Mouse (Mus musculus) small intestine, adult 2 months (tissue): ENCODE results near the gene Fam168b. TPM values are rescaled to one million over a fixed set of nuclear protein-coding genes. Genes with fewer than 3 reads are reported as not detected.

Experiments
- H3K27ac ChIP-seq: fragments of 200-500 bp; 2 replicates; pipeline ENCODE4 v1.5.1; 2012; ENCODE audit warnings: low read depth, low read length, control low read depth, inconsistent platforms; ENCODE audit not compliant: insufficient read depth
- H3K27me3 ChIP-seq: fragments of 200-500 bp; 2 replicates; pipeline ENCODE4 v1.6.1; 2012; ENCODE audit warnings: mild to moderate bottlenecking, moderate library complexity, low read length, inconsistent platforms; ENCODE audit not compliant: control insufficient read depth, insufficient read depth
- H3K36me3 ChIP-seq: fragments of 200-500 bp; 2 replicates; pipeline ENCODE4 v1.6.1; 2012; ENCODE audit warnings: mild to moderate bottlenecking, low read length, control low read depth, inconsistent platforms; ENCODE audit not compliant: control insufficient read depth, insufficient read depth
- H3K4me1 ChIP-seq: fragments of 200-500 bp; 2 replicates; pipeline ENCODE4 v1.6.1; 2012; ENCODE audit warnings: low read length, inconsistent platforms, mixed read lengths; ENCODE audit not compliant: control insufficient read depth, insufficient read depth, insufficient read length
- H3K4me3 ChIP-seq: fragments of 200-500 bp; 2 replicates; pipeline ENCODE4 v1.5.1; 2012; ENCODE audit warnings: low read depth, mild to moderate bottlenecking, control low read depth, inconsistent platforms, low read length, moderate library complexity
- CTCF ChIP-seq: fragments of 200-500 bp; IDR thresholded peaks from 2 replicates; pipeline ENCODE4 v1.5.1; 2012; ENCODE audit warnings: low read depth, mild to moderate bottlenecking, control low read depth, inconsistent platforms, low read length, moderate library complexity, mixed read lengths; ENCODE audit not compliant: insufficient replicate concordance, insufficient read length; ENCODE audit errors: extremely low read depth
- POLR2A ChIP-seq: fragments of 200-500 bp; IDR thresholded peaks from 2 replicates; pipeline ENCODE4 v1.6.1; 2012; ENCODE audit warnings: low read depth, mild to moderate bottlenecking, control low read depth, inconsistent platforms, low read length, moderate library complexity
- WGBS: fragments of 180-500 bp; shearing (Covaris S2); methylation state at CpG from one replicate; pipeline ENCODE4 v1.1.7; 2018; 5-methylcytosine and 5-hydroxymethylcytosine counted together
- polyA plus RNA-seq: library from polyadenylated mRNA; depleted of rRNA; stranded (reverse); fragments of >200 nt; gene quantifications from 2 replicates; pipeline ENCODE4 v1.2.3, GENCODE M21; 2012

Gene Fam168b
- polyA plus RNA-seq, 1 experiment = 296 TPM

- H3K4me1 ChIP-seq = peaks cover 9% of the 10 kb centered on the region; the same call in 1 of the 2 replicates
- H3K27ac ChIP-seq = no peak overlapping the region
- peaks cover 24% of the 10 kb centered on the region for H3K36me3 ChIP-seq
- H3K27me3 ChIP-seq = no peaks in the 10 kb centered on the region
- WGBS = 77% methylated on average over 8 of the region's 8 CpGs
- TF ChIP-seq CTCF = no peak
- no peak for TF ChIP-seq POLR2A
- H3K4me3 ChIP-seq = no peak overlapping the region
These were observed 18.7 kb downstream of the Fam168b start for GRCm38 (mm10) chr1:34824208-34824607.

GRCm38 (mm10) chr1:34823353-34823752 lies 19.5 kb downstream of the Fam168b start:
- H3K36me3 ChIP-seq = peaks cover 24% of the 10 kb centered on the region
- H3K4me3 ChIP-seq = no peak overlapping the region
- no peaks in the 10 kb centered on the region for H3K27me3 ChIP-seq
- peaks cover 4% of the 10 kb centered on the region; the same call in 1 of the 2 replicates for H3K4me1 ChIP-seq
- H3K27ac ChIP-seq = no peak overlapping the region
- whole genome bisulfite sequencing = 76% methylated on average over 6 of the region's 6 CpGs
- TF ChIP-seq CTCF (no peak), POLR2A (no peak)

DNA sequence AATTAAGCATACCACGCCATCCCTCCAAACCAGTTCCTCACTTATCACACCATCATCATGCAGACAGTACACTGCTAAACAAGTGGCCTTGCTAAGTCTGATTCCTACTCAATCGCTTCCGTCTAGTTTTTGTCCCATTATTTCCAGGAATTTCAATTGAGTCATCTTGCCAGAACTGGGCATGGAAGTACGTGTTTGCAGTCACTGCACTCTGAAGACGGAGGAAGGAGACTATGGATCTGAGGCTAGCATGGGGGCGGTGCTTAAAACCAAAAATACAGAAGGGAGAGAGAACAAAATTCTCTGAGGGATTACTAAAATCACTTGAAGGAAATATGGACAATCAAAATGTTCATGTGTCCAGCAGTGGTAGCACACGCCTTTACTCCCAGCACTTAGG lies 20.1 kb downstream of the Fam168b start:
- H3K4me3 ChIP-seq = no peak overlapping the region
- peaks cover 2% of the 10 kb centered on the region; the same call in 1 of the 2 replicates for H3K4me1 ChIP-seq
- no peak for TF ChIP-seq CTCF
- TF ChIP-seq POLR2A = no peak
- peaks cover 26% of the 10 kb centered on the region for H3K36me3 ChIP-seq
- H3K27me3 ChIP-seq = no peaks in the 10 kb centered on the region
- no peak overlapping the region for H3K27ac ChIP-seq
- 93% methylated on average over 7 of the region's 7 CpGs for WGBS

DNA sequence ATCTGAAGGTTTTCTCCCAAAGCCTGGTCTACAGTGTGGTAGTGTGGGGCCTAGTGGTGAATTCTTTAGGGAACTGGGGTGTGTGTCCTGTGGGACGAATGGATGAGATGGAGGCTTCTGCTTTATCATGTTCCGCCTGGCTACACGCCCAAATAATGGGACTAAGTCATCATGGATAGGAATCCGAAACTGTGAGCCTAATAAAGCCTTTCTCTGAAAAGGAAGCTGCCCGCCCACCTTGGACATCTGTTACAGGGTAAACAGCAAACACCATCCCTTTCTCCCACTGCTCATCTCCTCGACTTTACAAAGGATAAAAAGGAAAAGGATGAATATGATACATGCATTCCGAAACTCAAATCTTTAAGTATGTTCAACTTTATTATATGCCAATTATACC lies 20.9 kb downstream of the Fam168b start:
- Histone ChIP-seq H3K4me1 (no peaks in the 10 kb centered on the region), H3K27ac (no peak overlapping the region), H3K27me3 (no peaks in the 10 kb centered on the region), H3K36me3 (peaks cover 30% of the 10 kb centered on the region), H3K4me3 (no peak overlapping the region)
- no peak for TF ChIP-seq CTCF
- TF ChIP-seq POLR2A = no peak
- whole genome bisulfite sequencing = 88% methylated on average over 7 of the region's 7 CpGs

GRCm38 (mm10) chr1:34821411-34821810 lies 21.5 kb downstream of the Fam168b start:
- Histone ChIP-seq H3K36me3 (peaks cover 35% of the 10 kb centered on the region), H3K4me3 (no peak overlapping the region), H3K27ac (no peak overlapping the region), H3K27me3 (no peaks in the 10 kb centered on the region), H3K4me1 (no peaks in the 10 kb centered on the region)
- WGBS = 95% methylated on average over 2 of the region's 2 CpGs
- no peak for TF ChIP-seq CTCF
- no peak for TF ChIP-seq POLR2A

DNA sequence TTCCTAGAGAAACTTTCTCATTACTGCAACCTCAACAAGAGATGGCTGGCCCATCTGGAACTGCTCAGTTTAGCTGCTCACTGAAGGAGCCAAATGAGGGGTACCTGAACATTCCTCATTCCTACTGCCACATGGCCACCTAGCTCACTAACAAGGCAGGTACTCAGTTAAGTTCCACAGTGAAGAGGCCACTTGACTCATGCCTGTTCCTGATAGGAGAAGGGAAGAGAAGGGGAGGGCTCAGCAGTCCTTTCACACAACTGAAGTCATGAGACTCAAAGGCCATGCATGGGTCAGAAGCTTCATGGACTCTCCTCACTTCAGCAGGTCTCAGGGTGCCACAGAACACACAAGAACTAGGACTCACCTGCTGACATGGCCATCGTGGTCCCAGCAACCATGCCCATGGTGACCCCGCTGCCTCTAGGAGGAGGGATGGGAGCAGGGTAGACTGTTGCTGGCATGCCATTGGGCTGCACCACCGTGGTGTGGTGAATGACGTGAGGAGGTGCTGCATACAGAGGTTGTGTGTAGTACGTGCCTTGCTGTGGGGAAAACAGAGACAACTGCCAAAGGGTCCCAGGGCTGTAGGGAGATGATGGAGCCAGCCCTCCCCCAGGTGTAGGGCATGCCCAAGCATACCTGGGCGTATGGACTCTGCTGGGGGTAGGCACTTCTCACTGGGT lies 23.5 kb downstream of the Fam168b start:
- TF ChIP-seq POLR2A (no peak), CTCF (no peak)
- no peak overlapping the region for H3K27ac ChIP-seq
- 91% methylated on average over 6 of the region's 6 CpGs for WGBS
- no peaks in the 10 kb centered on the region for H3K4me1 ChIP-seq
- no peaks in the 10 kb centered on the region for H3K27me3 ChIP-seq
- H3K36me3 ChIP-seq = peaks cover 46% of the 10 kb centered on the region
- H3K4me3 ChIP-seq = no peak overlapping the region

DNA sequence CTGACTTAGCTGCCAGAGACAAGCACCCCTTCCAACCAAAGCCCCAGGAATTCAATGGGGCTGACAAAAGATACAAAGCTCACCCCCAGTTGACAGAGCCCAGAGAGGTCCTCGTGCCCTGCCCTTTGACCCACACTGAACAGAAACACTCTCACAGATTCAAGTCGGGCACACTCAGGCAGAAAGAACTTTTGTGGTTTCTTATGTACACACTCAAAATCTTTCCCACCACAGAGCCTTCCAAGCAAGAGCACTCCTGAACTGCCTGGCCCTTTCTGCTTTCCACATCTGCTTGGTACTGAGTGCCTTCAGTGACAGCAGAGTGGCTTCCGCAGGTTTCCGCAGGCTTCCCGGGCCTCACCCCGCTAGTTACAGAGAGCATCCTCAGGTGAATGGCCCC lies 27.0 kb downstream of the Fam168b start:
- no peaks in the 10 kb centered on the region for H3K4me1 ChIP-seq
- TF ChIP-seq POLR2A (no peak), CTCF (no peak)
- no peak overlapping the region for H3K4me3 ChIP-seq
- no peak overlapping the region for H3K27ac ChIP-seq
- WGBS = 75% methylated on average over 6 of the region's 6 CpGs
- H3K27me3 ChIP-seq = no peaks in the 10 kb centered on the region
- H3K36me3 ChIP-seq = peaks cover 55% of the 10 kb centered on the region
